Mouse (Mus musculus): Measurements from ENCODE around the gene Mical2.

- TF ChIP-seq POLR2A (IDR thresholded peaks at IDR 0.05; ENCODE audit: low read depth, low read length) (no peak), ZKSCAN1 (IDR thresholded peaks at IDR 0.05; ENCODE audit: borderline replicate concordance, low read depth, low read length) (no peak)
Measured at GRCm38 (mm10) chr7:112285573-112285972, 59.9 kb downstream of the Mical2 start.

Data from CH12.LX (cell line).